Mouse (Mus musculus) left cerebral cortex, adult 9 months (tissue): ENCODE measurements around the gene Bicral.
"Not testable (repeated sequence)": the region's sequence is repeated elsewhere in the genome, so short reads cannot be mapped to it uniquely, and the experiment has no call there.

ENCODE experiments used
- DNase-seq, 2 experiments: peaks; one replicate each; pipeline ENCODE4 v3.0.0; 2022; ENCODE audit warnings: low spot score in 2 of 2

The Bicral gene

GRCm38 (mm10) chr17:46799680-46800079, 58.6 kb downstream of the Bicral start:
- DNase-seq: no peak

DNA sequence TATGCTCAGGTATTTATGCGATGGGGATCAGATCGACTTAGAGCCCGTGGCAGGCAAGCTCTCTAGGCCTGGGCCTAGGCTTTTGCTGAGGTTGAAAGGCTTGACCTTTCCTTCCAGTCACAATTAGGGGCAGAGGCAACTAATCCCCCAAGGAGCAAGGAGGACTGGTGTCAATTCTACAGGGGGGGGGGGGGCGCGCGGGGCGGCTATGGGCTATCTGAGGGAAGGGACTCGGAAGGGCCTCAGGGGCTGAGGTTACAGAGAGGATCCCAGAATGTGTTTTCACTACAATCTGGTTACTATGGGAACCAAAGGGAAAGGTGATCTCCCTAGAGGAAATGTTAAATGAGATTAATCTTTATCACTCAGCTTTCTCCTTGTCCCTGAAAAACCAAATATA, 60.9 kb downstream of the Bicral start:
- no peak for DNase-seq

GRCm38 (mm10) chr17:46796743-46797142, 61.5 kb downstream of the Bicral start:
- DNase-seq: no peak

GRCm38 (mm10) chr17:46792963-46793362, 65.3 kb downstream of the Bicral start:
- no peak for DNase-seq

GRCm38 (mm10) chr17:46787974-46788373, 70.3 kb downstream of the Bicral start:
- not testable (repeated sequence) for DNase-seq

DNA sequence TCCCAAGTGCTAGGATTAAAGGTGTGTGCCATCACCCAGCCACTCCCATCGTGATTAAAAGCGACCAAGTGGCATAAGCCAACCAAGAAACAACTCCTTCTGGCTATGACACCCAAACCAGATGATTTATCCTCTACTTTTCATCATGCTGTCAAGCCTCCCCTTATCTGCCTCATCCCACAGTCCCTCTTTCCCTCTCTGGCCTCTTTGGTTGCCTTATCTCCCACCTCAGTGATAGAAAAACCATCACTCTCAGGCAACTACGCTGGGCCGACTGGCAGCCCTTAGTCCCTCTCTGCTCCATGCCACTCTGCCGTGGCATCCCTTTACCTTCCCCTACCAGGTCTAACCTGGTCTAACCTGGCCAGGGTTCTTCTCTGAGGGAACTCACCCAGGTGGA, 71.3 kb downstream of the Bicral start:
- DNase-seq: no peak

GRCm38 (mm10) chr17:46783222-46783565, 75.1 kb downstream of the Bicral start:
- DNase-seq: no peak

GRCm38 (mm10) chr17:46782341-46783221, 75.7 kb downstream of the Bicral start, which contains the start of gene Rpl7l1:
Gene Rpl7l1, minus strand, starts transcription at chr17:46782672.
- peak; percentile 76 to 90 for DNase-seq

DNA sequence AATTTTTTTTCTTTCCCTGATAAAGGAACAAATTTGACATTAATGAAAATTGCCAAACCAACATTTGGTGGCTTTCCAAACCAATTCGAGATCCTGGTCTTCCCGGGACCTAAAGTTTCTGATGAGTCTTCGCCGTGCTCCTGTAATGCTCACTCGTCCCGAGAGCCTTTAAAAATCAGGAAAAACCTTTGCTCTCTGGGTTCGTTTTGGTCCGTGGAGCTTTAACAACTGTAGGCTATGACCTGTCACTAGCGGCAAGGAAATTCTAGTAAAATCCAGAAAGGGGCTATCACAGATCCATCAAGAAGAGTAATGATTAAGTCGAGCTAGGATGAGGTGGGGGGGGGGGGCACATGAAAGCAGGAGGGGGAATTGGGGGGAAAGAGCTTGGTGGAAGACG, 76.4 kb downstream of the Bicral start:
- DNase-seq: no peak

- no peak for DNase-seq
Measured at GRCm38 (mm10) chr17:46776087-46776486, 82.2 kb downstream of the Bicral start.

DNA sequence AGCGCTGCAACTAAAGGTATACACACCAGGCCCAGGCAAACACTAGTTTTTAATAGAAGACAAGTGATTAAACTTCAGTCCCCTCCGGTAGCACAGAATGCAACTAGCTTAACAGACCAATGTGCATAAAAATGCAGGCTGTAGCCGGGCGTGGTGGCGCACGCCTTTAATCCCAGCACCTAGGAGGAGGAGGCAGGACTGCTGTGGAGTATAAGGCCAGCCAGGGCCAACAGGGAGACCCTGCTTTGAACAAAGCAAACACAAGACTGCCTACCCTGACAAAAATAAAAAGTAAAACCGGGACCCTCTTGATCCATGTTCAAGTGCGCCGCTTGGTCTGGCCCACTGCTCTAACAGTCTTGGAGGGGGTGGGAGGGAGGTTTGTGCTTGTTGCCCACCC, 83.2 kb downstream of the Bicral start:
- DNase-seq: no peak

DNA sequence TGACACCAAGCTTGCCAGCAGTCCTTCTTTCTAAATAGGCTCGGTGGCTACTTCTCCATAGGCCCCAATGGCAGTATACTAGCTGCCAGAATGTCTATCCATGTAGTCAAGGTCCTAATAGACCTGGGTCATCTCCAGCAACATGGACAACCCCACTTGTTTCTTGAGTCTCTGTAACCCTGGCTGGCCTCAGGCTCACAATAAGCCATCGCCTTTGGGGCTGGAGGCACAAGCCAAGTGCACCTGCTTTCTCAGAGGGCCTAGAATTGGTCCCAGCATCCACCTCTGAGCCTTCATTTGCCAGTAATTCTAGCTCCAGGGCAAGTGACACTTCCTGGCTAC, 84.2 kb downstream of the Bicral start:
- no peak for DNase-seq

DNA sequence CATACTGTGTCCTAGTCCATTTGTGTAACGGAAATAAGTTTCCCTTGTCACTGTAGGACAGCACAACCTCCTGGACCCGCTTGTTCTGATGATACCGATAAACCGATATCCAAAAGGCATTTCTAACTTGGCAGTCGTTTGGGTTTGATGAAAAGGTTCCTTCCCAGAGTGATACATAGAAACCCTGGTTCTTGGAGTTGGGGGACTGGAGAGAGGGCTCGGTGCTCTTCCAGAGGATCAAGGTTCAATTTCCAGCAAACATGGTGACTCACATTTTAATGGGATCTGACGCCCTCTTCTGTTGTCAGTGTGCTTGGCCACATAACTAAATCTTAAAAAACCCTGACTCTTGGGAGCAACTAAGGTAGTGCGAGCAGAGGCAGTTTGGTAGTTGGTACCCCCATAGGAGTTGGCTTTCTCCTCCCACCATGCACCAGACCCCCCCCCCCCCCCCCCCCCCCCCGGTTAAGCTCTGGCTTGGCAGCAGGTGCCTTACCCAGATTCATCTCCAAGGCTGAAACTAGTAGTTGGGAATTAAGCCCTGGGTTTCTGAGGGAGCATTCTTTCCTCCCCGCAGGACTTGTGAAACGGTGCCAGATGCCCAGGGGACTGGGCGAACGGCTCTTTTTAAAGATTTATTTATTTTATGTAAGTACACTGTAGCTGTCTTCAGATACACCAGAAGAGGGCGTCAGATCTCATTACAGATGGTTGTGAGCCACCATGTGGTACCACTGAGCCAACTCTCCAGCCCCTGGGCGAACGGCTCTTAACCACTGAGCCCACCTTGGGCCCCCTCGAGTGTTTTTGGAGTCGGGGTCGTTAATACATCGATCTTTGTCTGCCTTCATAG, 84.8 kb downstream of the Bicral start:
- no peak for DNase-seq

GRCm38 (mm10) chr17:46772404-46773277, 85.6 kb downstream of the Bicral start, which contains the start of gene 2310039H08Rik:
Gene 2310039H08Rik, plus strand, starts transcription at chr17:46772635.
- DNase-seq: peak; percentile 63 to 83

- no peak for DNase-seq
Measured at GRCm38 (mm10) chr17:46772038-46772403, 86.3 kb downstream of the Bicral start.

DNA sequence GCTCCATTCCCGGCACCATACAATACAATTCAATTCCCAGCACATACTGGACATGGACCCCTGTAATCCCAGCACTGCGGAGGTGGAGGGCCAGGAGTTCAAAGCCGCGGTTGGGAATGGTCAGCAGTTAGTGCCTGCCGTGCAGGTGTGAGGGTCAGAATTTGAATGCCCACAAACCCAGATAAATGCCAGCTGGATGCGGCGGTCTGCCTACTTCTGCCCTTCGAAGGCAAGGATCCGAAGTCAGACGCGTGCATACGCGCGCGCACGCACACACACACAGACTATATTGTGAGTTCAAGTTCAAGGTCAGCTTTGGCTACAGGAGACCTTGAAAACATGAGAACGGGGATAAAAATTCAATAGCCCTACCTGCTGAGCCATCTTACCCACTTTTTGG, 86.7 kb downstream of the Bicral start:
- DNase-seq: no peak

- DNase-seq: no peak
Measured at GRCm38 (mm10) chr17:46771025-46771424, 87.3 kb downstream of the Bicral start.

DNA sequence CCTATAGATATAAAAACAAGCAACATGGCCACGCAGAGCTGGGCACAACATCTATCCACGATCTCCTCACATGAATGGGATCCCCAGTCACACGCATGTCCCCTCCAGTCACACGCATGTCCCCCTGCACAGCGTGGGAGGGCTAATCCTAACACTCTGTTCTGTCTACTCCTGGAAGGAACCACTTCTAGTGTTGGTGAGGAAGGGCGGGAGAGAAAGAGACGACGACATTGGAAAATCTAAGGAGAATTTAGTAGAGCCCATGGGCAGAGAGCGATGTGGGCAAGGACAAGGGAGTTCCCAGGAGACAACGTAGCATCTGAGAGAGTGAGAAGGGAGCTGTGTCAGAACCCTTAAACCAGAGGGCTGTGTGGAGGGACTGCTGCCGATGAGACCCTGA, 87.7 kb downstream of the Bicral start:
- no peak for DNase-seq

- no peak for DNase-seq
Measured at GRCm38 (mm10) chr17:46767868-46768267, 90.4 kb downstream of the Bicral start.

GRCm38 (mm10) chr17:46764916-46765315, 93.4 kb downstream of the Bicral start:
- peak; percentile 40 to 81 for DNase-seq

GRCm38 (mm10) chr17:46763544-46763943, 94.7 kb downstream of the Bicral start, which contains the start of gene Ptcra:
Gene Ptcra, minus strand, starts transcription at chr17:46763712.
- DNase-seq: no peak

DNA sequence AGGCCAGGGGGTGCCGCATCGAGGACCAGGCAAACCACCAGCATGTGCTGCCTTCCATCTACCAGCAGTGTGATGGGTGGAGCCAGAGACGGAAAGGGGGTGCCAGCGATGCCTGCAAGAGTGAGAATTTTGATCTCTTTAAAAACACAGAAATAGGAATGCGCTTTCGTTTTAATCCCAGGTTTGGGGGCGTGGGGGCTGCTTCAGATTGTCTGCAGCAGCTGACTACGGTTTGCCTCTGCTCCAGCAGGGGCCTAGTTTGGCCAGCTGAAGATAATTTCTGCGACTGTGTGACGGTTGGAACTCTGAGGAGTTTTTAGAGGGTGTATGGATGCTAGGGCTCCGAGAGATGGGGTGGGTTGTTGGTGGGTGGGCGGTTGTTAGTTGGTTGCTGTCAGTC, 99.5 kb downstream of the Bicral start:
- DNase-seq: peak in 1 of 2 experiments; percentile 33
